Mouse (Mus musculus) ES-Bruce4 (cell line): Measurements from ENCODE around the gene Nr1h3.

Experiments
- CTCF ChIP-seq: IDR thresholded peaks from one replicate; pipeline ENCODE4 v1.8.1; 2011; ENCODE audit warnings: low read depth, low read length
- EP300 ChIP-seq: IDR thresholded peaks from 2 replicates; pipeline ENCODE4 v1.6.1; 2011; ENCODE audit warnings: low read depth, low read length; ENCODE audit not compliant: insufficient read depth

DNA sequence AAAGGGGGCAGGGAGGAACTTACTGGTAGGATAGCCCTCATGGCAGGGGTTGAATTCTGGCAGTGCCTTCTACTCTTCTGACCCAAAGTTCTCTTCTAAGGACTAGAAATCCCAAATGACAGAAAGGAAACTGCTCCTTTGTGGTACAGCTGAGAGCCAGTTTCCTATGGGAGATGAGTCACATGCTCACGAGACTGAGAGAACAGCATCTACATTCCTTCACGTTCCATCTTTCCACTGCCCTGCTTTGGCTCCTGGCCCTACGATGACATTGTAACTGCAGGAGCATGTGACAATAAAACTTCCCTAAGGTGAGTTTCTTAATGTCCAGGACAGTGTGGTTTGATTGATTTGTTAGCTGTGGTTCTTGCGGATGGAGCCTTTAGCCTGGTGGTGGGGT is 45.7 kb upstream of the Nr1h3 start:
- TF ChIP-seq CTCF (no peak), EP300 (no peak)
